Mouse (Mus musculus): ENCODE measurements at regions not wholly inside any gene's neighbourhood (a gene's known extent, or its start where the extent isn't known, plus 50 kb on each side); places are given as distances from the start of the nearest gene placed in this dataset.

DNA sequence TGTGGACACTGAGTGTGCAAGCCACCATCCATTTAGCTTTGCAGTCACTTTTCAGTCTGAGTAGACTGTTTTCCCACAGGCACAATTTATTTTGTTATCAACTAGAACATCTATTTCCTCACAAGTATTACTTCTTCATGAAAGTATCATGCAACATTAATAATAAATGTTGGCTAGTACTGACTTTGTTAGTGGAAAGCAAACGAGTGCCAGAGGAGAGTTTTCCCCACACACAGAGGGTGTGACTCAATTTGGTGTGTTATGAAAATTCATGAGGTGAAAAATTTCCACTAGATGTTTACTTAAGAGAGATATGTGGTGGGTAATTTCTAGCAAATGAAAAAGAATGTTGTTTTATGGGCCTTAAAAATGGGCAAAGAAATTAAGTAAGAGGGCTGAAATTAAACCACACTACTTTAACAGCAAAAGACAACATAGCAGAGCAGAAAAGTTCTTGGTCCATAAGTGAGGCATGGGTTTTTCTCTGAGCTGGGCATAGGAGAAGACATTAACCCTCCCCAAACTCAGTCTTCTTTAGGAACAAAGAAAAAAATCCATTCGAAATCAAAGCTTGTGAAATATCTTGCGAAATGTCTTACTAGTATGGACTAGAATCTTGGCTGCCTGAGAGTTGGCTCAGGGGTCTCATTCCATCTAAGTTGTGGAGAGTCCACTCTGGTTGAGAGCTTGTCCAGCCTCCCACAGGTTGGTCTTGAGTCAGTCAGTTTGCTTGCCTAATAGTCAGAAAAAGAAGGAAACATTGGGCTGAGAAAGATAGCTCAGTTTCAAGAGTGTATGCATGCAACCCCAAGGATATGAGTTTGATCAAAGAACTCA, 419.1 kb downstream of the Btbd3 start:
- WGBS: 56% methylated on average over 3 of the region's 3 CpGs
- no peak for TF ChIP-seq EP300 (optimal IDR thresholded peaks at IDR 0.05)
- TF ChIP-seq CTCF (IDR thresholded peaks at IDR 0.05; ENCODE audit: low read depth): no peak
- H3K36me3 ChIP-seq (ENCODE audit: control insufficient read depth, insufficient read depth, low read length): no peaks in the 10 kb centered on the region
- DNase-seq (ENCODE audit: low spot score) (no peak), ATAC-seq (ENCODE audit: low FRiP score, low TSS enrichment) (no peak)
- H3K4me3 ChIP-seq (ENCODE audit: low read depth, low read length): no peak overlapping the region
- H3K4me1 ChIP-seq (replicated peaks; ENCODE audit: control insufficient read depth, insufficient read depth): no peaks in the 10 kb centered on the region
- H3K9me3 ChIP-seq (ENCODE audit: control insufficient read depth, low read length): no peaks in the 10 kb centered on the region
- H3K27ac ChIP-seq (replicated peaks): no peak overlapping the region
- no peak overlapping the region for H3K4me2 ChIP-seq (replicated peaks; ENCODE audit: low read depth)
- H3K27me3 ChIP-seq (ENCODE audit: control insufficient read depth, insufficient read depth, low read length): no peaks in the 10 kb centered on the region
- no peak overlapping the region for H3K9ac ChIP-seq (ENCODE audit: low read length)

DNA sequence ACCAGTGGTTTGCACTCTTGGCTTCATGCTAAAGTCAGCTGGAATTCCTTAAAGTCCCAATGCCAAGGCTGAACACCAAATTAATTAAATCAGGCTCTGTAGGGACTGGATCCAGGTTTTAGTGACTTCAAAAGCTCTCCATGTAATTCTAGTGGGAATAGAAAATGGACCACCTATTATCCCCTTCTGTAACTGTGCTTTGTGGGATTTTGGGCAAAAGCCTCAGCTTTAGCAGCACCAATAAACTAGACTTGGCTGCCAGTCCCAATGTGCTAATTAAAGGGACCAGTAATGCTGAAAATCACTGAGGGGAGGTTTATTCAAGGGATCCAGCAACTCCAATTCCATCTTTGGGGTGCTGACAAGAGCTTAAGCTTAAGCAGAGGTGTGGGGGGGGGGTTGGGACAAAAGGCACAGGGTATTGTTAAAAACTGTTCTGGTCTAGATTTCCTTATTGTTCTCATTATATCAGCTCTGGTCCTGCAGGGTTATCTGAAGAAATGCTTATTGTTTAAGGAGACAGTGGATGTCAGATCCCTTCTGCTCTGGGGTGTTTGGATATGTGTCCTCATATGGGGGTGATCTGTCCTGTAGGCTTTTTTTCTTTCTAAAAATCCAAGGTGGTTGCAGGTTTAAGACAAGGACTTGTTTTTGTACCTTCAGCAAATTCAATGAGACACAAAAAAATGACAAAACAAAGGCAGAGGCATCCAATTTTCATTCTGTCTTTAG, 431.9 kb downstream of the Btbd3 start:
- H3K9me3 ChIP-seq (ENCODE audit: control insufficient read depth, low read length): no peaks in the 10 kb centered on the region
- H3K4me1 ChIP-seq (replicated peaks; ENCODE audit: control insufficient read depth, insufficient read depth): no peaks in the 10 kb centered on the region
- no peak overlapping the region for H3K4me2 ChIP-seq (replicated peaks; ENCODE audit: low read depth)
- no peaks in the 10 kb centered on the region for H3K36me3 ChIP-seq (ENCODE audit: control insufficient read depth, insufficient read depth, low read length)
- no peak overlapping the region for H3K27ac ChIP-seq (replicated peaks)
- H3K4me3 ChIP-seq (ENCODE audit: low read depth, low read length): no peak overlapping the region
- H3K27me3 ChIP-seq (ENCODE audit: control insufficient read depth, insufficient read depth, low read length): no peaks in the 10 kb centered on the region
- ATAC-seq (ENCODE audit: low FRiP score, low TSS enrichment): no peak
- no peak for TF ChIP-seq EP300 (optimal IDR thresholded peaks at IDR 0.05)
- no peak for TF ChIP-seq CTCF (IDR thresholded peaks at IDR 0.05; ENCODE audit: low read depth)
- no peak overlapping the region for H3K9ac ChIP-seq (ENCODE audit: low read length)
- DNase-seq (ENCODE audit: low spot score): no peak

DNA sequence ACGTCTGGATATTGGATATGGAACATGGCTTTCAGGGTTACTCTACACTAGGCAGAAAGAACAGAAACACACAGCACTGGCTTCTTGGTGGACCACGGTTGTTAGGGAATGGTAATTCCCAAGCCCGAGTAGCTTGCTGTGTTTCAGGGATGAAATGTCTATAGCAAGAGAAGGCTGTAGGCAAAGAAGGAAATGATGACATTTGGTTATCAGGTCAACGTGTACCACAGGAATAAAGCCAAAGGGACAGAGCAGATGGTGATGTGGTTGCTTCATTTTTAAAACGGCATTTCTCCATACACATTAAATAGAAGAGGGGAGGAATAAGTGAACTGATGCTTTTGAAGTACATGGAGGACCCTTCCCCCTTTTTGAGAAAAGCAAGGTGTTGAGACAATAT, 433.1 kb downstream of the Btbd3 start:
- TF ChIP-seq CTCF (IDR thresholded peaks at IDR 0.05; ENCODE audit: low read depth) (no peak), EP300 (optimal IDR thresholded peaks at IDR 0.05) (no peak)

GRCm38 (mm10) chr2:138702783-138703182, 446.4 kb downstream of the Btbd3 start:
- Histone ChIP-seq H3K4me2 (replicated peaks; ENCODE audit: low read depth) (no peak overlapping the region), H3K27me3 (ENCODE audit: control insufficient read depth, insufficient read depth, low read length) (no peaks in the 10 kb centered on the region), H3K9ac (ENCODE audit: low read length) (no peak overlapping the region), H3K36me3 (ENCODE audit: control insufficient read depth, insufficient read depth, low read length) (no peaks in the 10 kb centered on the region), H3K4me1 (replicated peaks; ENCODE audit: control insufficient read depth, insufficient read depth) (no peaks in the 10 kb centered on the region), H3K27ac (replicated peaks) (no peak overlapping the region), H3K9me3 (ENCODE audit: control insufficient read depth, low read length) (no peaks in the 10 kb centered on the region), H3K4me3 (ENCODE audit: low read depth, low read length) (no peak overlapping the region)
- DNase-seq (ENCODE audit: low spot score): no peak
- 62% methylated on average over 4 of the region's 4 CpGs for WGBS
- no peak for ATAC-seq (ENCODE audit: low FRiP score, low TSS enrichment)
- TF ChIP-seq EP300 (optimal IDR thresholded peaks at IDR 0.05): no peak

More for the DNA sequence above, 433.1 kb downstream of the Btbd3 start:
- Histone ChIP-seq H3K4me2 (replicated peaks; ENCODE audit: low read depth) (no peak overlapping the region), H3K27ac (replicated peaks) (no peak overlapping the region), H3K4me1 (replicated peaks; ENCODE audit: control insufficient read depth, insufficient read depth) (no peaks in the 10 kb centered on the region), H3K4me3 (ENCODE audit: low read depth, low read length) (no peak overlapping the region), H3K9ac (ENCODE audit: low read length) (no peak overlapping the region), H3K36me3 (ENCODE audit: control insufficient read depth, insufficient read depth, low read length) (no peaks in the 10 kb centered on the region), H3K27me3 (ENCODE audit: control insufficient read depth, insufficient read depth, low read length) (no peaks in the 10 kb centered on the region), H3K9me3 (ENCODE audit: control insufficient read depth, low read length) (no peaks in the 10 kb centered on the region)
- 82% methylated on average over 5 of the region's 5 CpGs for WGBS
- DNase-seq (ENCODE audit: low spot score): no peak
- ATAC-seq (ENCODE audit: low FRiP score, low TSS enrichment): no peak

DNA sequence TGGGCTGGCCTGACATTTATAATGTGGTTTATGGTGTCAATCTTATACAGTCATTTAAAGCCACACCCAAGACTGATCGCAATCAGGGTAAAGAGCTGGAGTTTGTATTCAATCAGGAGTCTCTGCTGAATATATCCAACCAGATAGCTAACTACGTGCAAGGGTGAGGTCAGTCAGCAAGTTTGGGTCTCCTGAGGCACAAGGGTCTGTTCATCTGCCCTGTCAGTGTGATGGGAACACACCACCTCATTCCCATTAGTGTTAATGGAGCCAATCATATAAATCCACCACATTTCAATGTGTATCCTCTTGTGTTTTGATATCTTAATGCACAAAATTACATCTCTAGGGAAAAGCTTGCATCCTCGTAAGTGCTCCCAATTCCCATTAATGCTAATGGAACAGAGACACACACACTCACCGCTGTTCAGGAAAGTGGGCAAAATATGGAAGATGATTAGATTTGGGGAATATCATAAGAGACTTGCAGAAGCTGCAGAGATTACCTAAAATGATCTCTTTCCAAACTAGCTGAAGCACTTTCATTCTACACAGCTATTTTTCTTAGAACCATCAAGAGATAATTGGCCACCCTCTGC, 447.7 kb downstream of the Btbd3 start:
- Histone ChIP-seq H3K27me3 (ENCODE audit: control insufficient read depth, insufficient read depth, low read length) (no peaks in the 10 kb centered on the region), H3K27ac (replicated peaks) (no peak overlapping the region), H3K36me3 (ENCODE audit: control insufficient read depth, insufficient read depth, low read length) (no peaks in the 10 kb centered on the region), H3K9me3 (ENCODE audit: control insufficient read depth, low read length) (no peaks in the 10 kb centered on the region), H3K4me1 (replicated peaks; ENCODE audit: control insufficient read depth, insufficient read depth) (no peaks in the 10 kb centered on the region), H3K4me3 (ENCODE audit: low read depth, low read length) (no peak overlapping the region), H3K9ac (ENCODE audit: low read length) (no peak overlapping the region), H3K4me2 (replicated peaks; ENCODE audit: low read depth) (no peak overlapping the region)
- 78% methylated on average over 4 of the region's 4 CpGs for WGBS
- DNase-seq (ENCODE audit: low spot score) (no peak), ATAC-seq (ENCODE audit: low FRiP score, low TSS enrichment) (no peak)
- TF ChIP-seq EP300 (optimal IDR thresholded peaks at IDR 0.05) (no peak), CTCF (IDR thresholded peaks at IDR 0.05; ENCODE audit: low read depth) (no peak)

GRCm38 (mm10) chr2:138708763-138709162, 452.4 kb downstream of the Btbd3 start:
- Histone ChIP-seq H3K9me3 (ENCODE audit: control insufficient read depth, low read length) (no peaks in the 10 kb centered on the region), H3K27me3 (ENCODE audit: control insufficient read depth, insufficient read depth, low read length) (no peaks in the 10 kb centered on the region), H3K4me3 (ENCODE audit: low read depth, low read length) (no peak overlapping the region), H3K4me2 (replicated peaks; ENCODE audit: low read depth) (no peak overlapping the region), H3K36me3 (ENCODE audit: control insufficient read depth, insufficient read depth, low read length) (no peaks in the 10 kb centered on the region), H3K4me1 (replicated peaks; ENCODE audit: control insufficient read depth, insufficient read depth) (no peaks in the 10 kb centered on the region), H3K27ac (replicated peaks) (no peak overlapping the region), H3K9ac (ENCODE audit: low read length) (no peak overlapping the region)
- 19% methylated on average over 2 of the region's 2 CpGs for WGBS
- ATAC-seq (ENCODE audit: low FRiP score, low TSS enrichment): no peak
- TF ChIP-seq CTCF (IDR thresholded peaks at IDR 0.05; ENCODE audit: low read depth) (no peak), EP300 (optimal IDR thresholded peaks at IDR 0.05) (no peak)
- no peak for DNase-seq (ENCODE audit: low spot score)

All from stomach, postnatal 0 days (tissue).